Mouse (Mus musculus) c-Kit-positive CD71-positive TER-119-positive erythroid progenitor cells, embryonic 14.5 days (primary cell): ENCODE measurements at regions not wholly inside any gene's neighbourhood (a gene's known extent, or its start where the extent isn't known, plus 50 kb on each side); places are given as distances from the start of the nearest gene placed in this dataset.

ENCODE experiments used
- DNase-seq: peaks from one replicate; pipeline ENCODE4 v3.0.0-alpha.2; 2013; ENCODE audit warnings: low spot score

DNA sequence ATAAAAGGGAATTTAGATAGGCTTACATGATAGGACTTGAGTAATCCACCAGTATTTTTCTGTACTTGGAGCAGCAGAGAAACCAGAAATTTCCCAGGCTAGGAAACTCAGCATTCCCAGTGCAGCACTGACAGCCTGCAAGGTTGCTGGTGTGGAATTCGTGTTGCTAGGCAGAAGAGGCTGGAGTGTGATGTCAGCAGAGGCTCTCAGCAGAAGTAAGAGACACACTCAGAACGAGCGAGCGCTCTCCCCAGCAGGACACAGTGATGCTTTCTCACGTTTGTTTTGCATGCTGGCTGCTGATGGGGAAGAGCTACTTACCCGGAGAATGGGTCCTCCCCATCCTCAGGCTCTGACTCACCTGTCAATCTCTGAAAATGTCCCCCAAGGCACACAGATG is 104.7 kb downstream of the Dusp6 start:
- no peak for DNase-seq

DNA sequence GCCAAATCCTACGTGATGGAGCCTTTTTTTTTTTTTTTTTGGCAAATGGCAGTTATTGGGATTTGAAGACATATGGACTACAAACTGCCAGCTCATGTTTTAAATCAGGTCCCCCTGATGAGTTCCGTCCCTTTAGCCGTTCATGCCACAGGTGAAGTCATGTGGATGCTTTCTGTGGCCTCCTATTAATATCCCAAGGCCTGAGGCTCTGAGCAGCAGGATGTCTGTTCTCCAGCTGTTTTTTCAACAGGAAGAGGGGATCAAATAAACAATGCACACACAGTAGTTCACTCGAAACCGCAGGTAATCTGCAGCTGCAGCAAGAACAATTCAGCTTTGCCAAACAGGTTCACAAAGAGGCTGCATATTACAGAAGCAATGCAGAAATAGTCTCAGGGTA is 112.1 kb downstream of the Dusp6 start:
- DNase-seq = no peak

DNA sequence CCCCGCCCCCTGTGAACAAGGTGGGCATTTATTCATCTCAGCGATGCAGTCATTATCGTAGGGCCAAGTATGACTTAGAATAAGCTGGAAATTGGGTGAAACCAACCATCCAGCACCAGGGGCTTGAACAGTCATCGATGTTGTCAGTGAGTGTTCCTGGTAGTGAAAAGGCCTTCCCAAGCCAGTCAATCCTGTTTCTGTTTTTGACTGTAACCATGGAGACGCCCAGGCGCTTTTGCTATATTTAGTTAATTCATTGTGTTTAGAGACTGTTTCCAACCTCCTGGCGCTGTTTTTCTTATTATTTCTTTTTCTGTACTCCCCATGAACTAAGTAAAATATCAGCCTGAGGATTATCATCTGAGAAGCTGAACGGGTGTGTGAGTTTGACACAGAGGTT is 113.4 kb downstream of the Dusp6 start:
- DNase-seq = no peak

- DNase-seq = no peak
Observed at GRCm38 (mm10) chr10:99377548-99377947, 114.5 kb downstream of the Dusp6 start.

DNA sequence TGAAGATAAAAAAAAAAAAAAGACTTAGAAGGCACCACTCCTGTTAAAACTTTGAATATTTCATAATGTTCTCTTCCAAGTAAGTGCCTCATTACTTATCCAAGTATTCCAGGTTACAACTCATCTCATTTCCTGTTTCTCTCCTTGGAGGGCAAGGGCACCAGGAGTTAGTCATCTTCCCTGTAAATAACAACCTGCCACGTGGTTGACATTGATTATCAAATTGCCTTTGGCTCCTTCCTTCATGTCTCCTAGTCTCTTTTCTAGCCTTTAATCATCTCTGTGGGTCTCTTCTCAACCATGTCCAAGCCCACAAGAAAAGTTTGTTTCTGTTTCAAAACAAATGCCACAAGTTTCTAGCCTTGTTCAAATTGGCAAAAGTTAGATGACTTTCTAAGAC is 116.1 kb downstream of the Dusp6 start:
- no peak for DNase-seq

DNA sequence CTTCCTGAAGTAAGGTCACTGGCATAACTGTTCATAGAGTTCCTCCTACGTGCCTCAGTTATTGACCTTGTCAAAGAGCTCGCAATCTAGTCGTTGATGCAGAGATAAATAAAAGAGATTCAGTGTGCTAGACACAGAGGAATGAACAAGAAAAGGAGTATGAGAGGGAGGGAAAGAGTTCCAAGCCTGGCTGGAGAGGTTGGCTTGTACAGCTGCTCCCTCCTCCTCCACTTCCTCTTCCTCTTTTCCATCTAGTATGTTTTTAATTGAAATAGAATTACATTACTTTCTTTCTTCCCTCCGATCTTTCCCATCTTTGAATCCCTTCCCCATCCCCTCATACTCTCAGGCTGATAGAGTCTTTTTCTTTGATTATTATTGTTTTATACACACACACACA is 117.1 kb downstream of the Dusp6 start:
- no peak for DNase-seq

DNA sequence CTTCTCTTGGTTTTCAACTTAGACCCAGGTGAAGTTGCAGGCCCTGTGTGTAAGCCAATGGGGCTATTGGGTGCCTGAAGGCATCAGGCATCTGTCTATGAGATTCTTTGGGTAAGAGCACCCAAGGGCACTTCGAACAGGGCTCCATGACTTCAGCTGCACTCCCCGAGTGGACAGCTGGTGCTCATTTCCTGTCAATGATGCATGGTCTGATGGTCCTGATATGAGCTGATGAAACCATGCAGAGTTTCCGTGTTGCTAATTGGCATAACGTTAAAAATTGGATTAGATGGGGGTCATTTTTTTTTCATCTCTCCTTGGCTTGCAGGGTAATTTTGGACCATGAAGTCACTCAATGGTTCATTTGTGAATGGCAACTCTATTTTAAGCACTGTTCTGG is 120.0 kb downstream of the Dusp6 start:
- DNase-seq = no peak

- DNase-seq = no peak
Observed at GRCm38 (mm10) chr10:99384366-99384765, 121.3 kb downstream of the Dusp6 start.

- no peak for DNase-seq
Observed at GRCm38 (mm10) chr10:99384851-99385250, 121.8 kb downstream of the Dusp6 start.

DNA sequence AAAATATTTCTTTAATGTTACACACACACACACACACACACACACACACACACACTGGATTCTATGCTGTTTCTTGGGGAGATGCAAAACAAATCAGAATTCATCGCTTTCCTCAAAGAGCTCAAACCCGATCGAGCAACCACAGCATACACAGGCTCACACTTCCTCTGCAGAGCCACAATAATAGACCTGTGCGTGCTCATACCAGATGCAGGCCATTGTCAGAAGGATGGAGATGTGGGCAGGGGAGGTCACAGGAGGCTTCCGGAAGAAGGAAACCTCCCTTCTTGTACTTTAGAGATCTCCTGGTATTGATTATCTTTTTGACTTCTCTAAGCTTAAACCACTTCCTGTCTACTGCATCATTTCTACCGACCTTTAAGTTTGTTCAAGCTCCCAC is 122.8 kb downstream of the Dusp6 start:
- no peak for DNase-seq

GRCm38 (mm10) chr10:99388526-99388925 is 125.5 kb downstream of the Dusp6 start:
- DNase-seq = no peak

GRCm38 (mm10) chr10:99388986-99389385 is 126.0 kb downstream of the Dusp6 start:
- DNase-seq = no peak

GRCm38 (mm10) chr10:99390609-99391183 is 127.7 kb downstream of the Dusp6 start:
- DNase-seq = no peak

GRCm38 (mm10) chr10:99391725-99392124 is 128.7 kb downstream of the Dusp6 start:
- no peak for DNase-seq

- no peak for DNase-seq
Observed at GRCm38 (mm10) chr10:99392979-99393378, 129.9 kb downstream of the Dusp6 start.

GRCm38 (mm10) chr10:99393523-99393922 is 130.5 kb downstream of the Dusp6 start:
- no peak for DNase-seq

DNA sequence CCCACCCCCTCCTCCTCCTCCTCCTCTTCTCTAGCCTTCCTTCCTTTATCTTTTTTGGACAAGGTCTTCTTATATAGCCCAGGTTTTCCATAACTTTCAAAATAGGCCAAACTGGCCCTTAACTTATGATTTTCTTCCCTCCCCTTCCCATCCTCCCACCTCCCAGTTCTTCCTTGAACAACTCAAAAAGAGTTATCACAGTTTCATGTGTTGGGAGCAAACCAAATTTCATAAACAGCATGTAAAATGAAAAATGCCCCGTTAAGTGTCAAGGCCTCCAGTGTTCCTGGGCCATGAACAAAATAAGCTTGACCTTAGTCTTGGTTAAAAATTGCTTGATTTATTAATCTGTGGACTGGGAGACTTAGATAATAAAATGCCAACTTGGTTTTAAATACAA is 132.4 kb downstream of the Dusp6 start:
- no peak for DNase-seq

- no peak for DNase-seq
Observed at GRCm38 (mm10) chr10:99396630-99397029, 133.6 kb downstream of the Dusp6 start.

DNA sequence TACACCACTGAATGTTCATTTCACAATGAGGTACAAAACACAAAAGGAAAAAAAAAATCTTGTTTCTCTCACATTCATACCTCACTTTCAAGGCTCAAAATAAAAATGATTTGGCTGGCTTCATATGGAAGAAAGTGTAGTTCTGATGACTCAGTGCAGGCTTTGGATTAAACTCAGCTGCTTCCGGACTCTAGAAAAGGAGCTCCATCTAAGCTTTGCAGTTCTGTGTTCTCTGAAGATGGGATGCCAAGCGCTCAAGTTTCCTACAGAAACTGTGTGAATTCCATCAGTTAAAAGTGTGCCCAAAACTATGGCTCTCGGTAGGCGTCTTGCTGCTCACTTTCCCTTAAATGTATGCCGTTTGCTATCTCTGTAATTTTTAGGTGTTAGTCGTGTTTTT is 137.0 kb downstream of the Dusp6 start:
- no peak for DNase-seq

GRCm38 (mm10) chr10:99406764-99407163 is 143.7 kb downstream of the Dusp6 start:
- no peak for DNase-seq

- DNase-seq = no peak
Observed at GRCm38 (mm10) chr10:99408786-99409185, 145.8 kb downstream of the Dusp6 start.

- no peak for DNase-seq
Observed at GRCm38 (mm10) chr10:99409744-99410143, 146.7 kb downstream of the Dusp6 start.

- DNase-seq = no peak
Observed at GRCm38 (mm10) chr10:99410754-99411153, 147.7 kb downstream of the Dusp6 start.

DNA sequence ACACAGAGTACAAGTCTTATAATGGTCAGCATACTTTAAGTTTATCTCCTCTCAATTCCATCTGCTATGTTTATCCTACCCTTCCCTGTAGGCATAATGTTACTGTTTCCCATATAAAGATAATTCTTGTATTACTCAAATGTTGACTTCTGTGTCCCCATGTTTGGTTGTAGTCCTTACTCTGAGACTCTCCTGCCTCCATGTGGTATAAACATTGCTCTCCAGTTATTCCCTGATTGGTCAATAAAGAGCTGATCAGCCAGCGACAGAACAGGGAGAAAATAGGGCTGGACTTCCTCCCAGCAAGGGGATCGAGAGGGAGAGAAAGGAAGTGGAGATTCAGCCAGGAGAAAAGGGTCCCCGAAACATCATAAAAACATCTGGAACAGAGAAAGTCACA is 150.4 kb downstream of the Dusp6 start:
- DNase-seq = no peak

DNA sequence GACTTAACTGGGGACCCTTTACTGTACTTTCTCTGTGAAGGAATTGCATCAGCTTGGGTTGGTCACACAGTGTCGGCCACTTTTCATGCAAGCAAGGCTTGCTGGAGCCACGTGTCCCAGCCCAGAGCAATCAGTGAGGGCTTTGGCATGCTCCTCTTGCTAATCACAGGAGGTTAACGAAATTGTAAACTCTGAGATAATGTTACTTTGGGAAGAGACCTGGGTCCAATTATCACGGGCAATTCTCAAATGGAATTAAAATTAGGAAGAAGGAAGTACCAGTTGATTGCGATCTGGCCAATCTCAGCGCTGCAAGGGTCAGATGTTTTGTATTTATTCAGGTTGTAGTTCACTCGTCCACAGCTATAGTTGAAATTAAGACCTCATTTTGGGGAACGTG is 153.2 kb downstream of the Dusp6 start:
- no peak for DNase-seq
